Mouse (Mus musculus) heart, embryonic 10.5 days (tissue): ENCODE data around the gene Ppef2. TPM values are rescaled to one million over a fixed set of nuclear protein-coding genes. Genes with fewer than 3 reads are reported as not detected.

ENCODE experiments used
- DNase-seq: peaks from one replicate; pipeline ENCODE4 v3.0.0-alpha.2; 2017; ENCODE audit warnings: low spot score
- H3K27ac ChIP-seq: fragments of 300-500 bp; sonication (generic); 2 replicates; pipeline ENCODE4 v1.5.1; 2016; ENCODE audit warnings: mild to moderate bottlenecking
- H3K27me3 ChIP-seq: fragments of 300-500 bp; sonication (generic); 2 replicates; pipeline ENCODE4 v1.6.1; 2016; ENCODE audit warnings: mild to moderate bottlenecking; ENCODE audit not compliant: poor library complexity, insufficient read depth, severe bottlenecking
- H3K36me3 ChIP-seq: fragments of 300-500 bp; sonication (generic); 2 replicates; pipeline ENCODE4 v1.6.1; 2016; ENCODE audit warnings: mild to moderate bottlenecking, moderate library complexity
- H3K4me1 ChIP-seq: fragments of 300-500 bp; sonication (generic); 2 replicates; pipeline ENCODE4 v1.6.1; 2016; ENCODE audit warnings: mild to moderate bottlenecking
- H3K4me3 ChIP-seq: fragments of 300-500 bp; sonication (generic); 2 replicates; pipeline ENCODE4 v1.5.1; 2016; ENCODE audit warnings: mild to moderate bottlenecking, moderate library complexity
- H3K9me3 ChIP-seq: fragments of 300-500 bp; sonication (generic); 2 replicates; pipeline ENCODE4 v1.6.1; 2016; ENCODE audit warnings: mild to moderate bottlenecking, moderate library complexity
- WGBS: fragments of 180-500 bp; shearing (Covaris S2); methylation state at CpG from one replicate; pipeline ENCODE4 v1.1.7; 2016; 5-methylcytosine and 5-hydroxymethylcytosine counted together
- polyA plus RNA-seq: library from polyadenylated mRNA; unstranded; fragments of >200 nt; fragmentation: Nextera tagmentation; extraction: Ambion mirVana; gene quantifications from 2 replicates; pipeline ENCODE4 v1.2.1, GENCODE M21; 2016

Ppef2 gene
- polyA plus RNA-seq, 1 experiment from 2014 or later, result 0.14 TPM

DNA sequence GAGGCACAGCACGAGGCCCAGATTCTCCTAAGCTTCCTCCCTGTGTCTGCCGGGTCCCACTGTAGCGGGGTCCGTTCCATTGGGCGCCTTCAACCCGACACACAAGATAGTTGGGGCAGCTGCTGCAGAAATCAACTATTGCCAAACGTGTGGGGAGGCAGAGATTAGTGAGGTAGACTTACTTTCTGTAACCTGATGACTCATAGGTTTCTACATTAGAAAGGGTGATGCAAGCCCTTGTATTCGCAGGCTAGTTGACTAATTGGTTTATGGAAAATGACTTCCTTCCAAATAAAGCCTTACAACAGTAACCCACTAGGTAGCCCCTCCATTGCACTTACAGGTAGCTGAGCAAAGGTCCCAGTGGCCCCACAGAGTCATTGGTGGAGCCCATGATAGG, 6.6 kb upstream of the Ppef2 start:
- H3K4me1 ChIP-seq, result peaks cover 23% of the 10 kb centered on the region
- no peaks in the 10 kb centered on the region for H3K36me3 ChIP-seq
- no peak overlapping the region for H3K27ac ChIP-seq
- no peaks in the 10 kb centered on the region for H3K9me3 ChIP-seq
- no peak overlapping the region for H3K4me3 ChIP-seq
- no peak for DNase-seq
- 84% methylated on average over 8 of the region's 8 CpGs for WGBS
- H3K27me3 ChIP-seq, result no peaks in the 10 kb centered on the region

DNA sequence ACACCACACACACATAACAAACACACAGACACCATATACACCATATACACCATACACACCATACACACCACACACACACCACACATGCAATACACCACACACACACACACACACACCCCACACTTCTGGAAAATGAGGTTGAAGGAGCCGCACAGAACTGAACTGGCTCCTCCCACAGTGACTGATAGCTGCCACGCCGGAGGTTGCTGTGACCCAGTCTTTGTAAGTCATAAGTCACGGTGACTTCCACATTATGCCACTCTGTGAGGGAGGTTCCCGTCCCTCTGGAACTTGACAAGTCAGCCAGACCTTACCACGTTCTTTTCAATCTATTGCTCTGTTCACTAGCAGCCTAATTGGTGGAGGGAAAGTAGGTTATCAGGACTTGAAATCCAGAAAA, 1.6 kb downstream of the Ppef2 start:
- 69% methylated on average over 6 of the region's 6 CpGs for WGBS
- Histone ChIP-seq H3K27me3 (no peaks in the 10 kb centered on the region), H3K4me1 (peaks cover 22% of the 10 kb centered on the region), H3K36me3 (no peaks in the 10 kb centered on the region), H3K9me3 (peaks cover 7% of the 10 kb centered on the region; the same call in 1 of the 2 replicates), H3K4me3 (no peak overlapping the region), H3K27ac (no peak overlapping the region)
- no peak for DNase-seq

DNA sequence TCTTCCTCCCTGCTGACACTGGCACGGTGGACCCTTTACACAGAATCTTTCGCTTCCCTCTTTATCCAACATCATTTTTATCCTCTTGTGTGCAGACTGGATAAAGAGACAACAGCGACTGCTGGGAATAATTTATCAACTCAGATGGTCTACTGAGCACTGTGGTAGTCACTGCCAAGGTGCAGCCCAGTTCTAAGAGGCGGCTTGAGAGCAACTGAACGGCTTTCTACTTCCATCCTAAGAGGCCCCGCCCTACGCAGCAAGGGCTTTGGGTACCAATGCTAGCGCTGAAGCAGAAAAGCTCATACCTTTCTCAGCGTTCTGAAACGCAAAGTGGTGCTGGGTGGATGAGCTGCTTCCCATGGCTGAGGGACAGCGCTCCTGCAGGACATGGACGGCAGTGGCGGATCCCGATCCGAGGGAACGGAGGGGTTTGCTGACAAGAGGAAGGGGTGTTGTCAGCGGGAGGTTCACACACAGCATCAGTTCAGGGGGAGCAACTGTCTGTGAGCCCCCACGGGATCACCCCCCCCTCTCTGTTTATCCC, 3.2 kb downstream of the Ppef2 start:
- 15% methylated on average over 18 of the region's 18 CpGs for WGBS
- no peaks in the 10 kb centered on the region for H3K36me3 ChIP-seq
- H3K27me3 ChIP-seq, result no peaks in the 10 kb centered on the region
- no peak for DNase-seq
- no peak overlapping the region for H3K4me3 ChIP-seq
- H3K27ac ChIP-seq, result no peak overlapping the region
- peaks cover 7% of the 10 kb centered on the region; the same call in 1 of the 2 replicates for H3K9me3 ChIP-seq
- H3K4me1 ChIP-seq, result peaks cover 16% of the 10 kb centered on the region

DNA sequence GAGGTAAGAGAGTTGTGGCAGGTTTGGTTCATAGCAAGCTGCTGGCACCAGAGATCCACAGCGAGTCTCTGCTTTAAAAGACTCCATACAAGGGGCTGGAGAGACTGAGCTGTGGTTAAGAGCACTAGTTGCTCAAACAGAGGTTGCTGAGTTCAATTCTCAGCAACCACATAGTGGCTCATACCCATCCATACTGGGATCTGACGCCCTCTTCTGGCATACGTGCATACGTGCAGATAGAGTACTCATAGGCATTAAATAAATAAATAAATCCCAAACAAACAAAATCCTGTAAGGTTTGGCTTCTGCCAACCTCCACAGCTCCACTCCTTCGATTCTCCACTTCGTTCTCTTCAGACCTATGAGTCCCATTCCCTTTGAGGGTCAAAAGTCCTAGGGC, 4.0 kb downstream of the Ppef2 start:
- peaks cover 9% of the 10 kb centered on the region for H3K4me1 ChIP-seq
- H3K27ac ChIP-seq, result no peak overlapping the region
- DNase-seq, result no peak
- no peaks in the 10 kb centered on the region for H3K27me3 ChIP-seq
- no peaks in the 10 kb centered on the region for H3K36me3 ChIP-seq
- H3K4me3 ChIP-seq, result no peak overlapping the region
- WGBS, result 83% methylated on average over 6 of the region's 6 CpGs
- H3K9me3 ChIP-seq, result peaks cover 7% of the 10 kb centered on the region; the same call in 1 of the 2 replicates

GRCm38 (mm10) chr5:92248614-92249013, 7.5 kb downstream of the Ppef2 start:
- 73% methylated on average over 11 of the region's 11 CpGs for WGBS
- DNase-seq, result no peak

GRCm38 (mm10) chr5:92245483-92245882, 10.6 kb downstream of the Ppef2 start:
- Histone ChIP-seq H3K27ac (no peak overlapping the region), H3K4me3 (no peak overlapping the region), H3K4me1 (no peaks in the 10 kb centered on the region), H3K9me3 (peaks cover 7% of the 10 kb centered on the region; the same call in 1 of the 2 replicates), H3K27me3 (no peaks in the 10 kb centered on the region), H3K36me3 (no peaks in the 10 kb centered on the region)
- no peak for DNase-seq
- WGBS, result 83% methylated on average over 9 of the region's 9 CpGs

More at GRCm38 (mm10) chr5:92248614-92249013, 7.5 kb downstream of the Ppef2 start:
- Histone ChIP-seq H3K9me3 (peaks cover 7% of the 10 kb centered on the region; the same call in 1 of the 2 replicates), H3K36me3 (no peaks in the 10 kb centered on the region), H3K4me3 (no peak overlapping the region), H3K4me1 (0 out of 2 replicates have a peak, but pooled peaks cover 5% of the 10 kb centered on the region), H3K27ac (no peak overlapping the region), H3K27me3 (no peaks in the 10 kb centered on the region)

DNA sequence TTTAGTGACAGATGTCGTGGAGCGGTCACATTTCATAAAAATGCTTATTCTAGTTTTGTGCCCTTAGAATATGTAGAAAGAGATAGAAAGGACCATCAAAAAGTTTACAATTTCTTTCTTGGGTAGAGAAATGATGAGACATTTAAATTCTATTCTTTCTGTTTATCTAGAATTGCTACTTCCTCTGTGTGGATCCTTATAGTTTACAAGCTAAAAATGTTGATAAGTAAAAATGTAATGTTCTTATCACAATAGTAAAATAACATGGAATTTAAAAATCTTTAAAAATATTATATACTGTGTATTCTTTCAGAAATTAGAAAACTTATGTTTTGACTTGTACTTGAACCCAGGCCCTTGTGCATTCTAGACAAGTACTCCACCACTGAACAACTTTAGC, 11.2 kb downstream of the Ppef2 start:
- no peaks in the 10 kb centered on the region for H3K36me3 ChIP-seq
- 91% methylated on average over 2 of the region's 2 CpGs for WGBS
- DNase-seq, result no peak
- H3K4me1 ChIP-seq, result 0 out of 2 replicates have a peak, but pooled peaks cover 2% of the 10 kb centered on the region
- H3K4me3 ChIP-seq, result no peak overlapping the region
- H3K27ac ChIP-seq, result no peak overlapping the region
- peaks cover 2% of the 10 kb centered on the region; the same call in 1 of the 2 replicates for H3K9me3 ChIP-seq
- H3K27me3 ChIP-seq, result no peaks in the 10 kb centered on the region

DNA sequence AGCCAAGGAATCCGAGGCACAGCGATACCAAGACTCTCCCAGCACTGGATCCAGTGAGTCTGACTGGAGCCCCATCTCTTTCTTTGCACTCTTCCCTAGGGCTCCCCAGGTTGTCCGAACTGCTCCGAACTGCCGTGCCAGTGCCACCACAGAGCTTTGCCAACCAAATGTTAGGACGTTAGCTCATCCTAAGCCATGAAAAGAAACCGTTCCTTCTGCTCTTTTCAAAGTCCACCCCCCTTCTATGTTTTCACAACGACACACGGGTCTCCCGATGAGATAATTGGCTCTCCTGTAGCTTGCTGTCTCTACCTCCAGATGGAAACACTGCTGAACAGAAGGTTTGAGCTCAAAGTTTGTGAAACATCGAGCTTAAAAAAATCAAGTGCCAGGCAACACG, 15.3 kb downstream of the Ppef2 start:
- WGBS, result 89% methylated on average over 12 of the region's 12 CpGs
- DNase-seq, result no peak

GRCm38 (mm10) chr5:92239333-92240232, 16.5 kb downstream of the Ppef2 start:
- Histone ChIP-seq H3K36me3 (no peaks in the 10 kb centered on the region), H3K4me1 (0 out of 2 replicates have a peak, but pooled peaks cover 13% of the 10 kb centered on the region), H3K27ac (peak overlapping the region; percentile 42), H3K27me3 (no peaks in the 10 kb centered on the region), H3K9me3 (no peaks in the 10 kb centered on the region), H3K4me3 (peak overlapping the region; percentile 27; the same call in 1 of the 2 replicates)
- WGBS, result 40% methylated on average over 29 of the region's 29 CpGs
- peak; percentile 85 for DNase-seq

More for the DNA sequence above, 15.3 kb downstream of the Ppef2 start:
- no peak overlapping the region for H3K4me3 ChIP-seq
- H3K4me1 ChIP-seq, result 0 out of 2 replicates have a peak, but pooled peaks cover 7% of the 10 kb centered on the region
- no peaks in the 10 kb centered on the region for H3K36me3 ChIP-seq
- no peak overlapping the region for H3K27ac ChIP-seq
- no peaks in the 10 kb centered on the region for H3K9me3 ChIP-seq
- no peaks in the 10 kb centered on the region for H3K27me3 ChIP-seq

GRCm38 (mm10) chr5:92234939-92235557, 21.0 kb downstream of the Ppef2 start:
- 40% methylated on average over 5 of the region's 5 CpGs for WGBS
- Histone ChIP-seq H3K27me3 (no peaks in the 10 kb centered on the region), H3K9me3 (no peaks in the 10 kb centered on the region), H3K27ac (no peak overlapping the region; the same call in 1 of the 2 replicates), H3K4me3 (no peak overlapping the region), H3K36me3 (no peaks in the 10 kb centered on the region), H3K4me1 (0 out of 2 replicates have a peak, but pooled peaks cover 13% of the 10 kb centered on the region)
- DNase-seq, result no peak

- 0 out of 2 replicates have a peak, but pooled peaks cover 7% of the 10 kb centered on the region for H3K4me1 ChIP-seq
- no peak overlapping the region for H3K4me3 ChIP-seq
- no peaks in the 10 kb centered on the region for H3K36me3 ChIP-seq
- H3K9me3 ChIP-seq, result no peaks in the 10 kb centered on the region
- H3K27ac ChIP-seq, result no peak overlapping the region
- no peaks in the 10 kb centered on the region for H3K27me3 ChIP-seq
- WGBS, result 75% methylated on average over 4 of the region's 4 CpGs
- peak; percentile 56 for DNase-seq
Measured at GRCm38 (mm10) chr5:92233366-92233765, 22.7 kb downstream of the Ppef2 start.

DNA sequence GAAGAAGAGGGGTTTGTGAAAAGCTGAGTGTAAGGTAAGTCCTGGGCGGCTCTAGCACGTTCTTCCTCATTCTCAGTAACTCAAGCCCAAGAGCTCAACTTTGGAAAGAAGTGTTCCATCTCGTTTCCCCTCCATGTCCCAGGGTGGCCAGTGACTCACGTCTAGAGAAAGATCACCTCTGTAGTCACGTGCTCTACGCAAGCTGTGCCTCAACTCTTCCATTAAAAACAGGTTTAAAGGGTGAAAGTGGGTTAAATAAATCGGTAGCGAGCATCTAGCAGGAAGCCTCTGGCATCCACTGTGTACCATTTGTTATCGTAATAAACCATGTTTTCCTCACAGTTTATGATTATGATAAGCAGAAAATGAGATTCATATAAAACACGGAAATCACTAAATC, 24.2 kb downstream of the Ppef2 start:
- H3K27ac ChIP-seq, result no peak overlapping the region
- 0 out of 2 replicates have a peak, but pooled peaks cover 7% of the 10 kb centered on the region for H3K4me1 ChIP-seq
- no peaks in the 10 kb centered on the region for H3K36me3 ChIP-seq
- no peaks in the 10 kb centered on the region for H3K9me3 ChIP-seq
- 78% methylated on average over 10 of the region's 10 CpGs for WGBS
- no peaks in the 10 kb centered on the region for H3K27me3 ChIP-seq
- no peak for DNase-seq
- no peak overlapping the region for H3K4me3 ChIP-seq
